Mouse (Mus musculus) thymus, adult 2 months (tissue): ENCODE results near the gene Brinp2.

Experiments used
- CTCF ChIP-seq: fragments of 200-500 bp; IDR thresholded peaks from 2 replicates; pipeline ENCODE4 v1.5.1; 2012; ENCODE audit warnings: mild to moderate bottlenecking, control low read depth, low read length, moderate library complexity, borderline replicate concordance; ENCODE audit not compliant: control insufficient read depth, poor library complexity, insufficient read depth; ENCODE audit errors: extremely low read depth
- POLR2A ChIP-seq: fragments of 200-500 bp; IDR thresholded peaks from 2 replicates; pipeline ENCODE4 v1.6.1; 2012; ENCODE audit warnings: mild to moderate bottlenecking, low read length, control low read depth, moderate library complexity; ENCODE audit not compliant: control insufficient read depth, poor library complexity, insufficient read depth; ENCODE audit errors: extremely low read depth

GRCm38 (mm10) chr1:158238722-158239121 lies 117.4 kb downstream of the Brinp2 start:
- TF ChIP-seq CTCF (no peak), POLR2A (no peak)
